Mouse (Mus musculus): ENCODE measurements around the gene Mmab.

DNA sequence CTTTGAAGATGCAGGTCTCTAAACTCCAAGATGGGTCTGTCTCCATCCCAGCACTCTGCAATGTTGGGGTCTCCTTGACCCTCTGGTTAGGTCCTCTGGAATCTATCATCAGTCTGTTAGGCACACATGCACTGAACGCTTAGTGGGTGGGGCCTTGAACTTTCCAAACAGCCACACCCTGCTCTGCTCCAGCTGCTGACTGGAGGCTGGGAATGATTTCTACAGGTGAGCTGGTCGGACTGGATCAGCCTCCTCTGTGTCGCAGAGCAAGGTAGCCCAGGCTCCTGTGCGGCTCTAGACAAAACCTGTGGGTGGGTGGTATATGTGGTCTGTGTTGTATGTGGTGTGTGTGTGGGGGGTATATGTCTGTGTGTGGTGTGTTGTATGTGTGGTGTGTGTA lies 5.2 kb upstream of the Mmab start:
- TF ChIP-seq CTCF (IDR thresholded peaks at IDR 0.05; ENCODE audit: low read depth) (no peak), EP300 (IDR thresholded peaks at IDR 0.05; ENCODE audit: low read depth) (no peak)
